Mouse (Mus musculus) ES-Bruce4 (cell line): ENCODE measurements around the gene Men1. TPM values are rescaled to one million over a fixed set of nuclear protein-coding genes. Genes with fewer than 3 reads are reported as not detected.

Experiments used
- H3K27ac ChIP-seq: 2 replicates; pipeline ENCODE4 v1.5.1; 2012; ENCODE audit warnings: low read length, inconsistent platforms; ENCODE audit not compliant: insufficient read depth
- H3K27me3 ChIP-seq: 2 replicates; pipeline ENCODE4 v1.6.1; 2012; ENCODE audit warnings: mild to moderate bottlenecking, low read length, inconsistent platforms; ENCODE audit not compliant: control insufficient read depth, poor library complexity, insufficient read depth, severe bottlenecking
- H3K36me3 ChIP-seq: 2 replicates; pipeline ENCODE4 v1.6.1; 2012; ENCODE audit warnings: inconsistent platforms, mild to moderate bottlenecking, low read length, moderate library complexity; ENCODE audit not compliant: control insufficient read depth, poor library complexity, insufficient read depth, severe bottlenecking
- H3K4me1 ChIP-seq: one replicate; pipeline ENCODE4 v1.8.1; 2011; ENCODE audit warnings: low read length; ENCODE audit not compliant: control insufficient read depth, insufficient read depth
- H3K4me3 ChIP-seq: 2 replicates; pipeline ENCODE4 v1.5.1; 2011; ENCODE audit warnings: low read depth, mild to moderate bottlenecking, low read length
- H3K9ac ChIP-seq: 2 replicates; pipeline ENCODE4 v1.6.1; 2012; ENCODE audit warnings: low read depth, mild to moderate bottlenecking, inconsistent platforms; ENCODE audit not compliant: poor library complexity, severe bottlenecking
- H3K9me3 ChIP-seq: replicated peaks from 2 replicates; pipeline ENCODE4 v1.6.1; 2012; ENCODE audit warnings: mild to moderate bottlenecking, low read length, inconsistent platforms; ENCODE audit not compliant: control insufficient read depth, poor library complexity, insufficient read depth, severe bottlenecking
- CTCF ChIP-seq: IDR thresholded peaks from one replicate; pipeline ENCODE4 v1.8.1; 2011; ENCODE audit warnings: low read depth, low read length
- EP300 ChIP-seq: IDR thresholded peaks from 2 replicates; pipeline ENCODE4 v1.6.1; 2011; ENCODE audit warnings: low read depth, low read length; ENCODE audit not compliant: insufficient read depth
- POLR2A ChIP-seq: IDR thresholded peaks from one replicate; pipeline ENCODE4 v1.8.1; 2011; ENCODE audit warnings: low read length; ENCODE audit not compliant: insufficient read depth
- polyA plus RNA-seq: library from polyadenylated mRNA; stranded (reverse); fragments of >200 nt; gene quantifications from 2 replicates; pipeline ENCODE4 v1.2.4, GENCODE M21; 2011; ENCODE audit warnings: low read depth; ENCODE audit not compliant: missing spikeins, insufficient read depth, insufficient read length

Men1 gene
- polyA plus RNA-seq, 1 experiment: 40.5 TPM

GRCm38 (mm10) chr19:6381238-6381637, 46.5 kb downstream of the Men1 start:
- no peak for TF ChIP-seq POLR2A
- no peak for TF ChIP-seq EP300
- TF ChIP-seq CTCF: no peak
- H3K9me3 ChIP-seq: no peaks in the 10 kb centered on the region
- H3K9ac ChIP-seq: no peak overlapping the region
- peaks cover 19% of the 10 kb centered on the region for H3K36me3 ChIP-seq
- no peaks in the 10 kb centered on the region for H3K27me3 ChIP-seq
- no peak overlapping the region for H3K27ac ChIP-seq
- H3K4me1 ChIP-seq: no peaks in the 10 kb centered on the region
- no peak overlapping the region for H3K4me3 ChIP-seq

- peaks cover 7% of the 10 kb centered on the region for H3K36me3 ChIP-seq
- no peaks in the 10 kb centered on the region for H3K4me1 ChIP-seq
- H3K9ac ChIP-seq: no peak overlapping the region
- no peaks in the 10 kb centered on the region for H3K27me3 ChIP-seq
- no peak for TF ChIP-seq CTCF
- no peak for TF ChIP-seq EP300
- TF ChIP-seq POLR2A: no peak
- no peak overlapping the region for H3K4me3 ChIP-seq
- H3K27ac ChIP-seq: no peak overlapping the region
- H3K9me3 ChIP-seq: no peaks in the 10 kb centered on the region
Measured at GRCm38 (mm10) chr19:6382323-6382924, 47.6 kb downstream of the Men1 start.

- Histone ChIP-seq H3K27ac (no peak overlapping the region), H3K27me3 (no peaks in the 10 kb centered on the region), H3K9me3 (no peaks in the 10 kb centered on the region), H3K36me3 (no peaks in the 10 kb centered on the region), H3K4me1 (no peaks in the 10 kb centered on the region), H3K9ac (no peak overlapping the region), H3K4me3 (no peak overlapping the region)
- TF ChIP-seq CTCF (no peak), EP300 (no peak), POLR2A (no peak)
Measured at GRCm38 (mm10) chr19:6383470-6383869, 48.7 kb downstream of the Men1 start.

GRCm38 (mm10) chr19:6384128-6384527, 49.3 kb downstream of the Men1 start, which contains the start of gene Pygm:
Gene Pygm, plus strand, starts transcription at chr19:6384399.
- H3K4me3 ChIP-seq: no peak within 1 kb of the TSS

GRCm38 (mm10) chr19:6384954-6385353, 50.2 kb downstream of the Men1 start:
- TF ChIP-seq CTCF: no peak
- no peak for TF ChIP-seq EP300
- no peak for TF ChIP-seq POLR2A
- H3K4me1 ChIP-seq: no peaks in the 10 kb centered on the region
- H3K9ac ChIP-seq: no peak overlapping the region
- H3K27ac ChIP-seq: no peak overlapping the region
- H3K9me3 ChIP-seq: no peaks in the 10 kb centered on the region
- no peaks in the 10 kb centered on the region for H3K27me3 ChIP-seq
- no peak overlapping the region for H3K4me3 ChIP-seq
- H3K36me3 ChIP-seq: no peaks in the 10 kb centered on the region

More at GRCm38 (mm10) chr19:6384128-6384527, 49.3 kb downstream of the Men1 start, which contains the start of gene Pygm:
- H3K9me3 ChIP-seq: no peaks in the 10 kb centered on the region
- no peaks in the 10 kb centered on the region for H3K36me3 ChIP-seq
- no peaks in the 10 kb centered on the region for H3K27me3 ChIP-seq
- TF ChIP-seq POLR2A: no peak
- TF ChIP-seq EP300: no peak
- TF ChIP-seq CTCF: no peak
- no peaks in the 10 kb centered on the region for H3K4me1 ChIP-seq
- H3K9ac ChIP-seq: no peak within 1 kb of the TSS
- H3K27ac ChIP-seq: no peak within 1 kb of the TSS

GRCm38 (mm10) chr19:6385419-6385818, 50.6 kb downstream of the Men1 start:
- Histone ChIP-seq H3K9ac (no peak overlapping the region), H3K4me1 (peaks cover 1% of the 10 kb centered on the region), H3K4me3 (no peak overlapping the region)

More at GRCm38 (mm10) chr19:6385419-6385818, 50.6 kb downstream of the Men1 start:
- Histone ChIP-seq H3K27me3 (no peaks in the 10 kb centered on the region), H3K27ac (no peak overlapping the region), H3K36me3 (no peaks in the 10 kb centered on the region), H3K9me3 (no peaks in the 10 kb centered on the region)
- no peak for TF ChIP-seq CTCF
- TF ChIP-seq POLR2A: no peak
- TF ChIP-seq EP300: no peak
